Mouse (Mus musculus) CH12.LX (cell line): ENCODE measurements around the gene Slc4a8. TPM values are rescaled to one million over a fixed set of nuclear protein-coding genes. Genes with fewer than 3 reads are reported as not detected.

Experiments used
- DNase-seq: peaks from one replicate; pipeline ENCODE4 v3.0.0-alpha.2; 2013; ENCODE audit errors: extremely low read depth
- H3K27ac ChIP-seq: 2 replicates; pipeline ENCODE4 v1.5.1; 2012; ENCODE audit warnings: low read depth, mild to moderate bottlenecking, control low read depth, moderate library complexity; ENCODE audit not compliant: insufficient read depth
- H3K27me3 ChIP-seq: replicated peaks from 2 replicates; pipeline ENCODE3; 2012; ENCODE audit warnings: inconsistent platforms
- H3K36me3 ChIP-seq, 2 experiments: replicated peaks in 1 of 2; 2 replicates each; pipeline versions ENCODE3 to v1.6.1; 2012; ENCODE audit warnings: inconsistent platforms in 1 of 2, low read length in 1 of 2, mild to moderate bottlenecking in 1 of 2, mixed read lengths in 1 of 2, moderate library complexity in 1 of 2; ENCODE audit not compliant: control insufficient read depth in 1 of 2, insufficient read depth in 1 of 2
- H3K4me1 ChIP-seq, 2 experiments: 2 replicates each; pipeline ENCODE4 v1.6.1; 2012; ENCODE audit warnings: inconsistent platforms in 1 of 2, moderate library complexity in 1 of 2; ENCODE audit not compliant: insufficient read depth in 2 of 2, control insufficient read depth in 1 of 2
- H3K4me2 ChIP-seq: 2 replicates; pipeline ENCODE4 v1.6.1; 2012; ENCODE audit warnings: low read depth, mild to moderate bottlenecking, control low read depth; ENCODE audit not compliant: poor library complexity, insufficient read depth, severe bottlenecking
- H3K4me3 ChIP-seq, 3 experiments: fragments of 150-350 bp in 1 of 3; sonication (generic) in 1 of 3; replicated peaks in 1 of 3; 2 replicates each; pipeline versions ENCODE3 to v1.5.1; 2011 to 2012; ENCODE audit warnings: low read depth in 2 of 3, low read length in 2 of 3, mild to moderate bottlenecking in 2 of 3, moderate library complexity in 2 of 3, control low read depth in 1 of 3, improper control_type of control experiment in 1 of 3, inconsistent platforms in 1 of 3, mixed read lengths in 1 of 3; ENCODE audit not compliant: poor library complexity in 1 of 3
- H3K79me2 ChIP-seq: replicated peaks from 2 replicates; pipeline ENCODE4 v1.6.1; 2012; ENCODE audit warnings: mild to moderate bottlenecking, moderate library complexity; ENCODE audit not compliant: control insufficient read depth, poor library complexity, insufficient read depth, severe bottlenecking; ENCODE audit errors: extremely low read depth
- H3K9ac ChIP-seq: 2 replicates; pipeline ENCODE4 v1.6.1; 2012; ENCODE audit warnings: low read depth, mild to moderate bottlenecking, control low read depth, moderate library complexity; ENCODE audit not compliant: insufficient read depth
- H3K9me3 ChIP-seq: replicated peaks from 2 replicates; pipeline ENCODE3; 2012; ENCODE audit warnings: low read length, inconsistent platforms, mixed read lengths
- BHLHE40 ChIP-seq: IDR thresholded peaks from 2 replicates; pipeline ENCODE4 v1.6.1; 2011; ENCODE audit warnings: mild to moderate bottlenecking, low read depth, low read length, improper control_type of control experiment
- CTCF ChIP-seq, 2 experiments: IDR thresholded peaks in 1 of 2; conservative IDR thresholded peaks in 1 of 2; 2 replicates each; pipeline ENCODE4 v1.5.1; 2011 to 2012; ENCODE audit warnings: low read depth in 2 of 2, low read length in 2 of 2, improper control_type of control experiment in 1 of 2, inconsistent platforms in 1 of 2, mild to moderate bottlenecking in 1 of 2, moderate library complexity in 1 of 2
- E2F4 ChIP-seq: IDR thresholded peaks from 2 replicates; pipeline ENCODE4 v1.6.1; 2011; ENCODE audit warnings: low read depth, low read length, improper control_type of control experiment; ENCODE audit not compliant: insufficient replicate concordance
- EP300 ChIP-seq: IDR thresholded peaks from 2 replicates; pipeline ENCODE4 v1.6.1; 2011; ENCODE audit warnings: low read length, improper control_type of control experiment
- IRF4 ChIP-seq: IDR thresholded peaks from 2 replicates; pipeline ENCODE4 v1.6.1; 2014; ENCODE audit warnings: low read depth, mild to moderate bottlenecking, inconsistent platforms, low read length, improper control_type of control experiment
- MAX ChIP-seq: IDR thresholded peaks from 2 replicates; pipeline ENCODE4 v1.6.1; 2011; ENCODE audit warnings: low read length, improper control_type of control experiment
- RAD21 ChIP-seq: IDR thresholded peaks from 2 replicates; pipeline ENCODE4 v1.6.1; 2011; ENCODE audit warnings: low read depth, mild to moderate bottlenecking, low read length, improper control_type of control experiment, moderate library complexity
- SMC3 ChIP-seq: IDR thresholded peaks from 2 replicates; pipeline ENCODE4 v1.6.1; 2011; ENCODE audit warnings: low read depth, low read length, improper control_type of control experiment
- TBP ChIP-seq: conservative IDR thresholded peaks from 2 replicates; pipeline ENCODE4 v1.6.1; 2011; ENCODE audit warnings: low read depth, low read length, improper control_type of control experiment
- TCF12 ChIP-seq: IDR thresholded peaks from 2 replicates; pipeline ENCODE4 v1.6.1; 2014; ENCODE audit warnings: low read depth, mild to moderate bottlenecking, inconsistent platforms, low read length, improper control_type of control experiment
- ZKSCAN1 ChIP-seq: IDR thresholded peaks from 2 replicates; pipeline ENCODE4 v1.6.1; 2012; ENCODE audit warnings: low read depth, inconsistent platforms, low read length, improper control_type of control experiment, borderline replicate concordance
- ZMIZ1 ChIP-seq: IDR thresholded peaks from 2 replicates; pipeline ENCODE4 v1.6.1; 2012; ENCODE audit warnings: low read depth, mild to moderate bottlenecking, inconsistent platforms, low read length, improper control_type of control experiment
- dilution Hi-C: fragments of 300-500 bp; cut with MboI; formaldehyde crosslinking; loops from 2 replicates; pipeline ENCODE4 v1.14.3; 2020; ENCODE audit warnings: low sequenced_read_pairs; ENCODE audit not compliant: extremely low pct_unique_long_range_greater_than_20kb, extremely low pct_ligation_motif_present
- in situ Hi-C: fragments of 300-500 bp; cut with MboI; formaldehyde crosslinking; loops from 3 replicates; pipeline ENCODE4 v1.14.3; 2019; ENCODE audit warnings: low sequenced_read_pairs, low pct_ligation_motif_present, low pct_unique_long_range_greater_than_20kb, mixed read lengths
- polyA plus RNA-seq: library from polyadenylated mRNA; unstranded; fragments of >175 nt; gene quantifications from 2 replicates; pipeline ENCODE4 v1.2.1, GENCODE M21; 2012; ENCODE audit warnings: low read depth; ENCODE audit not compliant: insufficient read length
- total RNA-seq, 2 experiments: library from RNA; depleted of rRNA; stranded (reverse); fragments of 300-350 nt in 1 of 2; fragments of >200 nt in 1 of 2; gene quantifications; 2 replicates each; pipeline ENCODE4 v1.2.3; 2012 to 2014

The Slc4a8 gene
- total and polyA plus RNA-seq, 3 experiments = 4.7 to 9.6 (median 5.1) TPM

- DNase-seq = no peak
- peaks cover 14% of the 10 kb centered on the region for H3K9me3 ChIP-seq
- no peak overlapping the region for H3K4me3 ChIP-seq
- H3K9ac ChIP-seq = no peak overlapping the region
- H3K27ac ChIP-seq = no peak overlapping the region
- in situ Hi-C loops = loop anchor here (10.0 kb wide), 1 partner anchor 165 kb away; no protein-coding TSS in a partner anchor
- no peak overlapping the region for H3K4me2 ChIP-seq
- no peaks in the 10 kb centered on the region for H3K79me2 ChIP-seq
- H3K4me1 ChIP-seq = no peaks in the 10 kb centered on the region; a peak in 1 of 4 replicates
- TF ChIP-seq EP300 (no peak), IRF4 (no peak), ZMIZ1 (no peak), TCF12 (no peak)
- TF ChIP-seq, all 38 proteins: peak for 0
- H3K27me3 ChIP-seq = peaks cover 78% of the 10 kb centered on the region
- H3K36me3 ChIP-seq = no peaks in the 10 kb centered on the region
- dilution Hi-C loops = no loop called here
Measured at GRCm38 (mm10) chr15:100829775-100830174, 68.2 kb downstream of the Slc4a8 start.

GRCm38 (mm10) chr15:100830682-100831081 lies 69.1 kb downstream of the Slc4a8 start:
- Histone ChIP-seq H3K27ac (no peak overlapping the region), H3K4me2 (no peak overlapping the region), H3K4me3 (no peak overlapping the region), H3K79me2 (no peaks in the 10 kb centered on the region), H3K27me3 (peaks cover 79% of the 10 kb centered on the region), H3K9me3 (peaks cover 14% of the 10 kb centered on the region), H3K9ac (no peak overlapping the region), H3K4me1 (no peaks in the 10 kb centered on the region; a peak in 1 of 4 replicates), H3K36me3 (no peaks in the 10 kb centered on the region)
- peak; percentile 40 for DNase-seq
- peak; percentile 71 for TF ChIP-seq SMC3
- TF ChIP-seq BHLHE40 = peak; percentile 84
- TF ChIP-seq ZKSCAN1 = no peak
- peak; percentile 33; the same call in 1 of the 2 replicates for TF ChIP-seq MAX
- peak; percentile 65 for TF ChIP-seq RAD21
- peak; percentile 69 to 75 for TF ChIP-seq CTCF (conservative IDR thresholded peaks at IDR 0.05 in 1 of 2, IDR thresholded peaks at IDR 0.05 in 1 of 2; ENCODE audit: low read depth in 2 of 2, low read length in 2 of 2)
- TF ChIP-seq TBP = no peak
- in situ Hi-C loops (loop anchor here (10.0 kb wide), 1 partner anchor 164 kb away; no protein-coding TSS in a partner anchor), dilution Hi-C loops (no loop called here)

GRCm38 (mm10) chr15:100832144-100832543 lies 70.6 kb downstream of the Slc4a8 start:
- Histone ChIP-seq H3K27ac (no peak overlapping the region), H3K9ac (no peak overlapping the region), H3K36me3 (no peaks in the 10 kb centered on the region), H3K4me1 (no peaks in the 10 kb centered on the region; a peak in 1 of 4 replicates), H3K4me3 (no peak overlapping the region), H3K79me2 (no peaks in the 10 kb centered on the region), H3K9me3 (peaks cover 17% of the 10 kb centered on the region), H3K4me2 (no peak overlapping the region), H3K27me3 (peaks cover 86% of the 10 kb centered on the region)
- TF ChIP-seq ZKSCAN1 = no peak
- no peak for TF ChIP-seq E2F4
- dilution Hi-C loops (no loop called here), in situ Hi-C loops (loop anchor here (10.0 kb wide), 1 partner anchor 163 kb away; no protein-coding TSS in a partner anchor)
- no peak for DNase-seq
